Mouse (Mus musculus) heart, embryonic 10.5 days (tissue): ENCODE data around the gene Kazn. TPM values are rescaled to one million over a fixed set of nuclear protein-coding genes. Genes with fewer than 3 reads are reported as not detected.

Experiments
- DNase-seq: peaks from one replicate; pipeline ENCODE4 v3.0.0-alpha.2; 2017; ENCODE audit warnings: low spot score
- H3K27ac ChIP-seq: fragments of 300-500 bp; sonication (generic); 2 replicates; pipeline ENCODE4 v1.5.1; 2016; ENCODE audit warnings: mild to moderate bottlenecking
- H3K27me3 ChIP-seq: fragments of 300-500 bp; sonication (generic); 2 replicates; pipeline ENCODE4 v1.6.1; 2016; ENCODE audit warnings: mild to moderate bottlenecking; ENCODE audit not compliant: poor library complexity, insufficient read depth, severe bottlenecking
- H3K36me3 ChIP-seq: fragments of 300-500 bp; sonication (generic); 2 replicates; pipeline ENCODE4 v1.6.1; 2016; ENCODE audit warnings: mild to moderate bottlenecking, moderate library complexity
- H3K4me1 ChIP-seq: fragments of 300-500 bp; sonication (generic); 2 replicates; pipeline ENCODE4 v1.6.1; 2016; ENCODE audit warnings: mild to moderate bottlenecking
- H3K4me3 ChIP-seq: fragments of 300-500 bp; sonication (generic); 2 replicates; pipeline ENCODE4 v1.5.1; 2016; ENCODE audit warnings: mild to moderate bottlenecking, moderate library complexity
- H3K9me3 ChIP-seq: fragments of 300-500 bp; sonication (generic); 2 replicates; pipeline ENCODE4 v1.6.1; 2016; ENCODE audit warnings: mild to moderate bottlenecking, moderate library complexity
- WGBS: fragments of 180-500 bp; shearing (Covaris S2); methylation state at CpG from one replicate; pipeline ENCODE4 v1.1.7; 2016; 5-methylcytosine and 5-hydroxymethylcytosine counted together
- polyA plus RNA-seq: library from polyadenylated mRNA; unstranded; fragments of >200 nt; fragmentation: Nextera tagmentation; extraction: Ambion mirVana; gene quantifications from 2 replicates; pipeline ENCODE4 v1.2.1, GENCODE M21; 2016

Kazn gene
- polyA plus RNA-seq, 1 experiment from 2014 or later, result 12.2 TPM

DNA sequence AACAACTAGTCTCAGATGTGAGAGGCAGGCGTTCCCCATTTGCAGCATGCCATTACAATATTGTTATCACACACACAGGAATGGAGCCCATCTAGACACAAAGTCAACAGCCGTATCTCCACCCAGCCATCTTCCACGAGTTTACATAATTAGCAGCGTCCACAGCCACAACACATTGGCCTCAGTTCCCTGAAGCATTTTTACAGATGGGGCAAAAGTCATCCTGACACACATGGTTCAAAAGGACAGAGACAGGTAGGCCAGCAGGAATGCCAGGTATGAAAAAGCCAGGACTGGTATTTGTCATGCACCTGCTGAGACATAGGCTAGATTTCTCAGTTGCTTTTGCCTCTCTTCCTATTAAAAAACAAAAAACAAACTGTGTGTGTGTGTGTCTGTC, 2.5 kb downstream of the Kazn start:
- Histone ChIP-seq H3K27ac (no peak overlapping the region), H3K36me3 (no peaks in the 10 kb centered on the region), H3K4me3 (no peak overlapping the region), H3K27me3 (no peaks in the 10 kb centered on the region), H3K4me1 (peaks cover 51% of the 10 kb centered on the region), H3K9me3 (no peaks in the 10 kb centered on the region)
- no peak for DNase-seq
- WGBS, result 76% methylated on average over 4 of the region's 4 CpGs

DNA sequence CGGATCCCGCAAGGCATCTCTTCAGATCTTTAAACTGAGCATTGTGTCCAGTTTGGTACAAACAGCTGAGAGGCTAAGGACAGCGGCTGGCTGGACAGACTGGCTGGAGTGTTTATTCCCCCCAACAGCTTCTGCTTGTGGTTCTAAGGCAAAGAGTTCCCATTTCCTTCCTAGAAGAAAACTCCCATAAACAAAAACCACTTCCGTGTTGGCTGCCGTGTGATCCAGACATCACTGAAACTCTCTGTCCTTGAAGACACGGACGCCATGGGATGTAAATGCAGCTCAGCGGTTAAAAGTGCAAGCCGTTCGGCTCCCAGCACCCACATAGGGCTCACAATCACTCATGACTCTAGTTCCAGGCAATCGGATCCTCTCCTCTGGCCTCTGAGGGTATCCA, 3.8 kb downstream of the Kazn start:
- Histone ChIP-seq H3K27me3 (no peaks in the 10 kb centered on the region), H3K4me3 (no peak overlapping the region), H3K27ac (no peak overlapping the region), H3K4me1 (peaks cover 53% of the 10 kb centered on the region), H3K9me3 (no peaks in the 10 kb centered on the region), H3K36me3 (no peaks in the 10 kb centered on the region)
- DNase-seq, result no peak
- WGBS, result 85% methylated on average over 11 of the region's 11 CpGs

DNA sequence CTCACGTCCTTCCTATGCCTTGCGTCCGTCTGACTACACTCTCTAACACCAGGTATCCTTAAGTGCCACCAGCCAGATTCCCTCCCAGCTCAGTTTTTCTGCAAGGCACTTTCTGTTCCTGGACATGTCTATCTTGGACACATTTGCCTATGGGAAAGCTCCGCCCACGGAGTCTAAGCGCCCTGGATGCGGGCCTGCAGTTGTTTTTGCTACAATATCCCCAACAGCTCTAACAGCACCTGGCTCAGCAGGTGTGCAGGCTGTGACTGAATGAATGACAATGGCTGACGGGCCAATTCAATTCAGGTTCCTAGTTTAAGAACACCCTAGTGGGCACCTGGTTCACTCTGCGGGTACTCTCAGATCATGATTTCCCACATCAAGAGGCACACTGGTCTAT, 4.4 kb downstream of the Kazn start:
- peaks cover 53% of the 10 kb centered on the region for H3K4me1 ChIP-seq
- no peak overlapping the region for H3K27ac ChIP-seq
- H3K9me3 ChIP-seq, result no peaks in the 10 kb centered on the region
- no peaks in the 10 kb centered on the region for H3K27me3 ChIP-seq
- no peak overlapping the region for H3K4me3 ChIP-seq
- no peaks in the 10 kb centered on the region for H3K36me3 ChIP-seq
- WGBS, result 74% methylated on average over 9 of the region's 9 CpGs
- no peak for DNase-seq

DNA sequence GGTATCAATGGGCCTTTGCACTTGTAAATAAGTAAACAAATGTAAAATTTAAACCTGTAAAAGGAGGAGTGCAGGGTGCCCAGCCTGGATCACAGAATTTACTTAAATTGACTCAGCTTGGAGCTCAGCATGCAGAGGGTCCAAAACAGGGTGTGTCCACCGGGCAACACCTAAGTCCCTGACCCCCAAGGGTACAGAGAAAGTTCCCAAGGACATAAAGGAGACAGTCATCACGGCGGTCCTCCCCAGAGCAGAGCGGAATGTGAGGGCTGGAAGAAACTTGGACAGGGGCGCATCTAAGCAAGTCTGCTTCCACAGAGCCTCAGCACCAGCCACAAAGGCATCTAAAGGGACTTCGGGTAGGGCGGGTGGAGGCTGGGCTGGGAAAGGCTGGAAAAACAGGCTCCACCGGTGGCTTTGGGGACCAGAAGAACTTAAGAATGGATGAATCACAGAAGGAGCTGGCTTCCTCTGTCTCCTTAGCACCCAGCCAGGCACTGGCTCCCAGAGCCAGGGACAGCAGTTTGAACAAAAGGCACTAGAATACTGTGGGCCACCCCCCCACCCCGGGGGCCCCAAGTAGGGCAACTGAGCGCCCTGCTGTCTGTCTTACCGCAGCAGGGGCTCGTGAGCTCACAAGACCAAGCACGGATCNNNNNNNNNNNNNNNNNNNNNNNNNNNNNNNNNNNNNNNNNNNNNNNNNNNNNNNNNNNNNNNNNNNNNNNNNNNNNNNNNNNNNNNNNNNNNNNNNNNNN, 10.2 kb downstream of the Kazn start:
- H3K4me1 ChIP-seq, result peaks cover 71% of the 10 kb centered on the region
- WGBS, result 25% methylated on average over 13 of the region's 13 CpGs

DNA sequence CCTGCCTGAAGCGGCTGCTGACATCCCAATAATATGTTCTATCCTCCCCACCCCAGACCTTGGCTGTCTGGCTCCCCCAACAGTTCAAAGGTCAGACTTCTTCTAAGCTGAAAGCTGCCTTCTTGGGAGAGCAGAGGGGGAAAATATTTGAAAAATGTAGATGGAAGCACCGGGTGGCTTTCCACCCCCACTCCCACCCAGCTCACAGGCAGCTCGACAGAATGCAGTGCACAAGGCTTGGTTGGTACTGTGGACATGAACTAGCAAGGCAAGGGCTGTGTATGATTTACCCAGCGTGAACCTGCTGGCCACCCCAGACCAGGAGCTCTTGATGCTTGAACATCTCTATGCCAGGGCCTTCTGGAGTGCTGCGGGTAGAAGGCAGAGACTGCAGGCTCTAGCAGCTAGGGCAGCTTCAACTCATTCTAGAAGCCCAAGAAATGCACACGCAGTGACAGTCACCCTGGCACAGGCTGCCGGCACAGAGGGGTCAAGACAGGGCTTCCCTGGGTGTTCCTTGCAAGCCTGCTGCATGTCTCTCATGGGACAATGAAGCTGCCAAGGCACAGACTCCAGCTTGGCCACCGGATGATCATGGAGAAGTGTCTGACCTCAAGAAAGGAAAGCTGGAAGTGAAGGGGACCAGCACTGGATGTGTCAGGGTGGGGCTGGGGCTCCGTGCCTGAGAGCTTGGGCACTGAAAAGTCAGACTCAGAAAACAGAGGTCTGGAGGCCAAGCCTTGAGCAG, 15.1 kb downstream of the Kazn start:
- Histone ChIP-seq H3K4me1 (peaks cover 86% of the 10 kb centered on the region), H3K27ac (peak overlapping the region; percentile 72), H3K27me3 (no peaks in the 10 kb centered on the region), H3K9me3 (no peaks in the 10 kb centered on the region), H3K36me3 (no peaks in the 10 kb centered on the region), H3K4me3 (no peak overlapping the region)
- 52% methylated on average over 9 of the region's 9 CpGs for WGBS
- no peak for DNase-seq

More for the DNA sequence above, 10.2 kb downstream of the Kazn start:
- Histone ChIP-seq H3K27me3 (no peaks in the 10 kb centered on the region), H3K9me3 (no peaks in the 10 kb centered on the region), H3K36me3 (no peaks in the 10 kb centered on the region), H3K27ac (peak overlapping the region; percentile 85), H3K4me3 (peak overlapping the region; percentile 22; the same call in 1 of the 2 replicates)
- DNase-seq, result no peak

DNA sequence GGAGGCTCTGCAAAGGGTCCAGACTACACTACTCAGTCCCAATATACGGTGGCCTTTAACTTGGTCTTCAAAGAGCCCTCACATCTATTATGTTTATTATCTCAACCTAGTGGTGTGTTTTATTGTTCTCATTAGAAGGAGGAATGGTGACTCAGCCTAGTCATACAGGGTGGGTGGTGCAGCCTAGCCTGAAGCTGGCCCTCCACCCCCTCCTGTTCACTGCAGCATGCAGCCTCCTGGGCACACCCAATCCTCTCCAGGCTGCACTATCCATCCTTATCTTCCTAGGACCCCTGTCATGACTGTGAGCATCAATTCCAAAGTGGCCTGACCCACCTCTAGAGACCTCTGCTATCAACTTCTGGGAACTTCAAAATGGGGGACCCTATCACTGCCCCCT, 16.8 kb downstream of the Kazn start:
- H3K4me1 ChIP-seq, result peaks cover 76% of the 10 kb centered on the region
- H3K27ac ChIP-seq, result peak overlapping the region; percentile 72
- no peaks in the 10 kb centered on the region for H3K9me3 ChIP-seq

DNA sequence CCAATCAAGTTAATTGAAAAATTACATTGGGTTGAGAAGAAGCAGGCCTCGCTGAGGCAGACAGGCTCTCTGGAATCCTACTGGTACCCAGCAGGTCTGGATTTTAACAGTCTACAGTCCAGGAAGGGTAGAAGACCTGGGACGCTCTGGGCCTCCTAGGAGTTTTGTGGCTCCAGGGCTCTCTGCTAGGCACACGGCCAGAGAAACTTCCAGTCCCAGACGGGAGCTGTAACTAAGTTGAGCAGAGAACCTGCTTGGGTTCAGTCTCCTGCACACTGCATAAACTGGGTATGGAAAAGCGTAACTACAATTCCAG, 17.5 kb downstream of the Kazn start:
- WGBS, result 32% methylated on average over 5 of the region's 5 CpGs
- H3K27me3 ChIP-seq, result no peaks in the 10 kb centered on the region
- no peaks in the 10 kb centered on the region for H3K9me3 ChIP-seq
- no peak overlapping the region for H3K4me3 ChIP-seq
- no peak for DNase-seq
- H3K36me3 ChIP-seq, result no peaks in the 10 kb centered on the region
- peak overlapping the region; percentile 72 for H3K27ac ChIP-seq
- H3K4me1 ChIP-seq, result peaks cover 83% of the 10 kb centered on the region

More for the DNA sequence above, 16.8 kb downstream of the Kazn start:
- 41% methylated on average over 1 of the region's 1 CpGs for WGBS
- no peak for DNase-seq
- H3K36me3 ChIP-seq, result no peaks in the 10 kb centered on the region
- H3K27me3 ChIP-seq, result no peaks in the 10 kb centered on the region
- no peak overlapping the region for H3K4me3 ChIP-seq

DNA sequence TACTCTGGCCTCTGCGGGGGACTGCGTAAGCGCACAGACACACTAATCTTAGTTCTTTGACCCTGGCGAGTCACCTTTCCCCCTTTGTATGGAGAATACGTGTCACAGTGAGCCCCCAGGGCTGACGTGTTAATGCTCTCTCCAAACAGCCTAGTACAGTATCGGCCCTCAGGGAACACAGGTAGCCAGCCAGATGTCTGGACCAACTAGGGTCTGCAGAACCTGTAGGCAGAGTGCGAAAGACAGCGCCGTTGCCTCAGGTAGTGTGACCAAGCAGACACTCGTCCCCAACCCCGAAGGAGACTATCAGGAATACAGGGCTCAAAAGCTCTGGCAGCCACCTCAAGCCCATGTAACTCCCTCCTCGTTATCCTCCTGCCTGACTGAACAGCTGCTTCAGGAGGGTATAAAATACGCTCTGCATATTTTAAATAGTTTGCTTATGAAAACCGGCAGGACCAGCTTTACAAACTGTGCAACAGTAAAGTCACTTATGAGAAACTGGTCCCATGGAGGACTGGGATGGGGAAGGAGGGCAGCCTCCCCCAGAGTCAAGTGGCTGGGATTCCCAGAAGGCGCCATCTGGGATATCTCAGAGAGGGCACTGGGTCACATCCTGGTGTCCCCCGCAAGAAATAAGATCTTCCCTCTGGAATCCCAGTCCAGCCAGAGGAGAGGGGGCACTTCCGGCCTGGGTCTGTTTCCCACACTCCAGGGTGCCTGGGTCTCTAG, 18.0 kb downstream of the Kazn start:
- Histone ChIP-seq H3K9me3 (no peaks in the 10 kb centered on the region), H3K36me3 (no peaks in the 10 kb centered on the region), H3K4me3 (no peak overlapping the region), H3K27ac (peak overlapping the region; percentile 72), H3K4me1 (peaks cover 88% of the 10 kb centered on the region), H3K27me3 (no peaks in the 10 kb centered on the region)
- DNase-seq, result no peak
- 39% methylated on average over 18 of the region's 18 CpGs for whole genome bisulfite sequencing

DNA sequence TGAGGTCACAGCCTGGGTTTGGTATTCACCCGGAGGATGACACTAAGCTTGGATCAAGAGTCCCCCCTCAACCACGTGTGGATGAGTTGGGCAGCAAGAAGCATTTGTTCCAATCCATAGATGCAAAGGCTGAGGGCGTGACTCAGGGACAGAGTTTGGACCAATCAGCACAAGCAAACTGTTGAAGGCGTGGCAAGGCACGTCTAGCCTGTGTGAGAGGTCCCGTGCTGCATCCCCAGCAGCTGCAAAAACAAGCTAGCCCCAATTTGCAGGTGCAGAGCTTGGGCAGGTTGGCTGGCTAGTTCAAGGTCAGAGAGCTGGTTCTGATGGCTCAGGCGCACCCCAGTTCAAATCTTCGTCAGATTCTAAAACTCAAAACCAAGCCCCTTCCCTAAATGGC, 20.2 kb downstream of the Kazn start:
- Histone ChIP-seq H3K4me3 (no peak overlapping the region), H3K4me1 (peaks cover 85% of the 10 kb centered on the region), H3K27me3 (no peaks in the 10 kb centered on the region), H3K36me3 (no peaks in the 10 kb centered on the region), H3K27ac (no peak overlapping the region; the same call in 1 of the 2 replicates), H3K9me3 (no peaks in the 10 kb centered on the region)
- WGBS, result 71% methylated on average over 8 of the region's 8 CpGs
- no peak for DNase-seq

DNA sequence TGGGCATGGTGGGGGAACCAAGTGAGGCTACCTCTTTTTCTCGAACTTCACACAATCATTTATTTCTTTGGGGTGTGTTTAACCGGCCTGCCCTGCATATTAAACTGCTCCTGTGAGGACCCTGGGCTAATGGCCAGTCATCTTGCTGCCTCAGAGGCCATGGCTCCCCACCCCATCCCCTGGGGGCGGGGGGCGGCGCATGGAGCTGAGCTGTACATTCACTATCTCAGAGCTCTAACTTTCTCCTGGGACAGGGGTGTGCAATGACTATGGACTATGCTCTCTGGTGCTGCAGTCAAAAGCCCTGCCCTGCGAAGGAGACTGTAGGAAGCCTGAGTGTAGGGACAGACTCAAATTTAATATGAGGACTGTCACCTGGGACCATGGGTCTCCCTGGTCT, 22.2 kb downstream of the Kazn start:
- peaks cover 72% of the 10 kb centered on the region for H3K4me1 ChIP-seq
- DNase-seq, result no peak
- H3K36me3 ChIP-seq, result no peaks in the 10 kb centered on the region
- no peaks in the 10 kb centered on the region for H3K27me3 ChIP-seq
- WGBS, result 88% methylated on average over 6 of the region's 6 CpGs
- H3K27ac ChIP-seq, result peak overlapping the region; percentile 38; the same call in 1 of the 2 replicates
- H3K4me3 ChIP-seq, result no peak overlapping the region
- H3K9me3 ChIP-seq, result no peaks in the 10 kb centered on the region

DNA sequence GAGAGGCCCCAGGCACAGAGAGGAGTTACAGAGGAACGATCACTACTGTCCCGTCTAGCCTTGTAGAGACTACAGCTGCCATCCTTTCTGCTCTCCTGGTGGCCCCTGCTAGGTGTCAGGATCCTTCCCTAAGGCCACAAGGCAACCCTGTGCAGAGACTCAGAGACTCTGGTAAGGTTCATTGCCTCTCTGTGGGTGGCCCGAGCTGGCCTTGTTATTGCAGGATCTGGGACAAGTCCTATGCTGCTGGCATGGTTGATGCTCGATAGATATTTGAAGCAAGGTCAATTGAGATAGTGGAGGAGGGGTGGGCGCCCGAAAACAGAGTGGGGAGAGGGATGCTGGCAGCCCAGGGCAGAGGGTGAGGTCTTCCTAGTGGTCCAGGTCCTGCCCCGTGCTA, 23.4 kb downstream of the Kazn start:
- Histone ChIP-seq H3K27ac (no peak overlapping the region), H3K4me1 (peaks cover 63% of the 10 kb centered on the region), H3K9me3 (no peaks in the 10 kb centered on the region), H3K36me3 (no peaks in the 10 kb centered on the region), H3K4me3 (no peak overlapping the region), H3K27me3 (no peaks in the 10 kb centered on the region)
- WGBS, result 78% methylated on average over 7 of the region's 7 CpGs
- DNase-seq, result no peak

DNA sequence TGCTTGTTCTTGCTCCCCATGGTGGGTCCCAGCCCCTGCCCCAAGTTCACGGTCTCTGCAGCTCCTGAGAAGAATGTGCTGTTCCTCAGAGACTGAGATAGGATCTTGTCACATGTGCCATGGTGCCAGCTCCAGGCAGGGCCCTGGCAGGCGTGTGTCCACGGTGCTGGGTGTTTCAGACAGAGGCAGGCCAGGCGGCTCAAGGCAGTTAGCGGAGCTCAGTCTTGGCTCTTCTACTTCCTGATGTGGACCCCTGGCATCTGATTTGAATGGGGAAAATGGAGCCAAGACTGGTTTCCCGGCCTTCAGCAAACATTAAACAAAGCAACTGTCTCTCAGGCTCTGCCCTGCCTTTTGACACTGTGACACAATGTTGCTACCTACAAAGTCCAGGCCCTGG, 24.7 kb downstream of the Kazn start:
- H3K4me1 ChIP-seq, result peaks cover 61% of the 10 kb centered on the region
- no peaks in the 10 kb centered on the region for H3K36me3 ChIP-seq
- no peak overlapping the region for H3K4me3 ChIP-seq
- 76% methylated on average over 6 of the region's 6 CpGs for WGBS
- no peaks in the 10 kb centered on the region for H3K9me3 ChIP-seq
- no peaks in the 10 kb centered on the region for H3K27me3 ChIP-seq
- no peak for DNase-seq
- peak overlapping the region; percentile 57; the same call in 1 of the 2 replicates for H3K27ac ChIP-seq

DNA sequence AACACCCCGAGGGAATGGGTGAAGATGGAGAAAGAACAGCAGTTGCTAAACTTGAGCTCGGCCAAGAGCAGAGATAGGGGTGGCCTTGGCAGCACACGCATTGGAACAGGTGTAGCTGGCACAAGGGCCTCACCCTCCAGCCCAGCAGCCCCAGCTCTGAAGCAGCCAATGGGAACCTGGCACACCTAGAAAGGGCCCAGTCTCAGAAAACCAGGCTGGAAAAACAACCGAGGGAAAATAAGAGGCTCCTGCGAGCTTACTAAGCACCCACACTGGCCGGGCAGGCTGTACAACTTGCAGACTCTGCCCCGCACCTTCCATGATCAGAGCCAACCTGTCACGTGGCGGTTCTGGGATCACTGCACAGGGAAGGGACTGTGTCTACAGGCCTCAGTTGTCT, 26.8 kb downstream of the Kazn start:
- Histone ChIP-seq H3K4me3 (no peak overlapping the region), H3K9me3 (no peaks in the 10 kb centered on the region), H3K27me3 (no peaks in the 10 kb centered on the region), H3K27ac (no peak overlapping the region), H3K36me3 (peaks cover 17% of the 10 kb centered on the region), H3K4me1 (peaks cover 59% of the 10 kb centered on the region)
- no peak for DNase-seq
- WGBS, result 82% methylated on average over 9 of the region's 9 CpGs
